Mouse (Mus musculus) cerebellum, adult 18-20 months (tissue): ENCODE data around the gene Gm9049.
"Not testable (repeated sequence)": the region's sequence is repeated elsewhere in the genome, so short reads cannot be mapped to it uniquely, and the experiment has no call there.

Source experiments
- DNase-seq, 2 experiments: peaks; one replicate each; pipeline ENCODE4 v3.0.0; 2021

Gm9049 gene

GRCm38 (mm10) chr10:118354005-118354404 is at the start of gene Gm9049:
Gene Gm9049 (minus strand): TSS chr10:118354105.
- not testable (repeated sequence) for DNase-seq

GRCm38 (mm10) chr10:118399917-118400316 is 46.0 kb upstream of the Gm9049 start:
- no peak for DNase-seq

DNA sequence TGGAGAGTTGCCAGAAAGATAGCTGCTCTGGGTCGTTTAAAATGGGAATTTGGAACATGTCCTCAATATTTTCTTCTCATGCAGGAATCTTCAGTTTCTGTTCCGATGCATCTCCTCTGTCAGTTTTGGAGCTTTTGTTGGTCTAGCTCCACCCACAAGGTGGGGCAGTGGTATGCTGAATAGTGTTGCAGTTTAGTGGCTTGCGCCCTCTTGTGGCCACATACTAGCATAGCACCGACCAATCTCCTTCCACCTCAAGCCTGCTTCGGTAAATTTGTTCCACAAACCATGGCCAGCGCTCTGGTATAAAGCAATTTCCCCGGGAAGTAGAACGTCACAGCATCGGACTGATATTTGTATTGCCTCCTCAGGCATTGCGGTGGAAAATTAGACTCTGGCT is 16.5 kb upstream of the Gm9049 start:
- DNase-seq = peak; percentile 46 to 64

- DNase-seq = no peak
Observed at GRCm38 (mm10) chr10:118369518-118369917, 15.6 kb upstream of the Gm9049 start.

- not testable (repeated sequence) for DNase-seq
Observed at GRCm38 (mm10) chr10:118348579-118348978, 5.3 kb downstream of the Gm9049 start, which contains the start of gene Gm9048. Gene Gm9048 (minus strand): TSS chr10:118348679.

GRCm38 (mm10) chr10:118343155-118343554 is 10.8 kb downstream of the Gm9049 start, which contains the start of gene Gm9046:
Gene Gm9046 (minus strand): TSS chr10:118343255.
- DNase-seq = not testable (repeated sequence)

GRCm38 (mm10) chr10:118337731-118338130 is 16.2 kb downstream of the Gm9049 start, which contains the start of gene Gm9045:
Gene Gm9045 (minus strand): TSS chr10:118337831.
- not testable (repeated sequence) for DNase-seq

DNA sequence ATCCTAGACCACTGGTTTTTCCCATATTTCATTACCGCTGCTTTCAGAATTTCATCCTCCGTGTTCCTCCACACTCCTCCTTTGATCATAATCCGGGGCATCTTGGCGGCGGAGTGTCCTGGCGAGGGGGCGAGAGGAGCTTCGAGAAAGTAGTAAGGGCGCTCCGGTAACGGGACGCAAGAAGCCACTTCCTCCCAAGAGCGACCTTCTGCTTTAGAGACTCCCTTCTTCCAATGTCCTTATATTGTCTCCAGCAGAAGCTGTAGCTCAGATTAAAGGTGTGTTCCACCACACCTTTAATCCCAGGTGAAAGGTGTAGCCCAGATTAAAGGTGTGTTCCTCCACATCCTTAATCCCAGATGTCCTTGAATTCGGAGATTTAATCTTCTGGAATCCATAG is 21.6 kb downstream of the Gm9049 start, which contains the start of gene Gm9044:
Gene Gm9044, minus strand, starts transcription at position 101 of the 400 bp plus-strand sequence.
- not testable (repeated sequence) for DNase-seq

DNA sequence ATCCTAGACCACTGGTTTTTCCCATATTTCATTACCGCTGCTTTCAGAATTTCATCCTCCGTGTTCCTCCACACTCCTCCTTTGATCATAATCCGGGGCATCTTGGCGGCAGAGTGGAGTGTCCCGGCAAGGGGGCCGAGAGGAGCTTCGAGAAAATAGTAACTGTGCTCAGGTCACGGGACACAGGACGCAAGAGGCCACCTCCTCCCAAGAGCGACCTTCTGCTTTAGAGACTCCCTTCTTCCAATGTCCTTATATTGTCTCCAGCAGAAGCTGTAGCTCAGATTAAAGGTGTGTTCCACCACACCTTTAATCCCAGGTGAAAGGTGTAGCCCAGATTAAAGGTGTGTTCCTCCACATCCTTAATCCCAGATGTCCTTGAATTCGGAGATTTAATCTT is 27.0 kb downstream of the Gm9049 start, which contains the start of gene Gm9040:
Gene Gm9040, minus strand, starts transcription at position 101 of the 400 bp plus-strand sequence.
- not testable (repeated sequence) for DNase-seq

GRCm38 (mm10) chr10:118319024-118319423 is 34.9 kb downstream of the Gm9049 start:
- no peak for DNase-seq

- DNase-seq = not testable (repeated sequence)
Observed at GRCm38 (mm10) chr10:118302133-118302532, 51.8 kb downstream of the Gm9049 start.
